Mouse (Mus musculus) liver, embryonic 12.5 days (tissue): ENCODE measurements around the gene Ap2b1. TPM values are rescaled to one million over a fixed set of nuclear protein-coding genes. Genes with fewer than 3 reads are reported as not detected.

Experiments
- ATAC-seq: fragments of 200-750 bp; cut with Nextera tagmentation; 2 replicates; pipeline ENCODE4 v1.8.0; 2017; ENCODE audit warnings: moderate number of reproducible peaks, mild to moderate bottlenecking, moderate library complexity
- H3K27ac ChIP-seq: fragments of 300-500 bp; sonication (generic); 2 replicates; pipeline ENCODE4 v1.5.1; 2016; ENCODE audit warnings: mild to moderate bottlenecking
- H3K27me3 ChIP-seq: fragments of 300-500 bp; sonication (generic); replicated peaks from 2 replicates; pipeline ENCODE4 v1.6.1; 2016; ENCODE audit warnings: mild to moderate bottlenecking, moderate library complexity
- H3K36me3 ChIP-seq: fragments of 300-500 bp; sonication (generic); 2 replicates; pipeline ENCODE4 v1.6.1; 2016; ENCODE audit warnings: mild to moderate bottlenecking, moderate library complexity
- H3K4me1 ChIP-seq: fragments of 300-500 bp; sonication (generic); 2 replicates; pipeline ENCODE4 v1.6.1; 2016
- H3K4me2 ChIP-seq: fragments of 300-500 bp; sonication (generic); 2 replicates; pipeline ENCODE4 v1.6.1; 2016; ENCODE audit warnings: mild to moderate bottlenecking, moderate library complexity
- H3K4me3 ChIP-seq: fragments of 300-500 bp; sonication (generic); 2 replicates; pipeline ENCODE4 v1.5.1; 2016; ENCODE audit warnings: mild to moderate bottlenecking, moderate library complexity
- H3K9ac ChIP-seq: fragments of 300-500 bp; sonication (generic); 2 replicates; pipeline ENCODE4 v1.6.1; 2016; ENCODE audit warnings: mild to moderate bottlenecking, moderate library complexity
- H3K9me3 ChIP-seq: fragments of 300-500 bp; sonication (generic); replicated peaks from 2 replicates; pipeline ENCODE4 v1.6.1; 2016; ENCODE audit warnings: mild to moderate bottlenecking, moderate library complexity
- WGBS: fragments of 180-500 bp; shearing (Covaris S2); methylation state at CpG from one replicate; pipeline ENCODE4 v1.1.7; 2016; ENCODE audit not compliant: insufficient replicate concordance; 5-methylcytosine and 5-hydroxymethylcytosine counted together
- polyA plus RNA-seq: library from polyadenylated mRNA; unstranded; fragments of >200 nt; fragmentation: Nextera tagmentation; extraction: Ambion mirVana; gene quantifications from 2 replicates; pipeline ENCODE4 v1.2.1, GENCODE M21; 2016

Ap2b1 gene
- polyA plus RNA-seq, 1 experiment from 2014 or later: 32.8 TPM

DNA sequence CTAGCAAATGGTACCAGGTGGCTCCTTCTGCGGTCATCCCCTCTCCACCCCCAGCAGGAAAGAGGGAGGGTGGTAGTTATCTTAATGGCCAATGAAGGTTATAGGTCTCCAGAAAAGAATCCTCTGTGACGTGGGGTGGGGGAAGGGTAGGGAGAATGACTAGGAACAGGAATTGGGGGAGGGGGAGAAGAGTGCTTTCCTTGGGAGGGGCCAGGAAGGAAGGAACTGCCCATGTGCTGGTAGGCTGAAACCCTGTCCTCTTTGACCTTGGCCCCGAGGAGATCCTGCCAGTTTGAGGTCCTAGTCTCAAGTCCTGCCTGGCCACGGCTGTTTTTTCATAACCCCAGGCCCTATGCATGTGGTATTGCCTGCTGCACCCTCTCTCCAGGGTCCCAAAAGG lies 150.5 kb downstream of the Ap2b1 start:
- H3K9me3 ChIP-seq: no peaks in the 10 kb centered on the region
- H3K27ac ChIP-seq: no peak overlapping the region
- no peak for ATAC-seq
- no peaks in the 10 kb centered on the region for H3K36me3 ChIP-seq
- H3K4me1 ChIP-seq: peaks cover 30% of the 10 kb centered on the region
- WGBS: 27% methylated on average over 4 of the region's 4 CpGs
- no peak overlapping the region for H3K4me2 ChIP-seq
- H3K27me3 ChIP-seq: peaks cover 64% of the 10 kb centered on the region
- H3K9ac ChIP-seq: no peak overlapping the region
- no peak overlapping the region for H3K4me3 ChIP-seq

DNA sequence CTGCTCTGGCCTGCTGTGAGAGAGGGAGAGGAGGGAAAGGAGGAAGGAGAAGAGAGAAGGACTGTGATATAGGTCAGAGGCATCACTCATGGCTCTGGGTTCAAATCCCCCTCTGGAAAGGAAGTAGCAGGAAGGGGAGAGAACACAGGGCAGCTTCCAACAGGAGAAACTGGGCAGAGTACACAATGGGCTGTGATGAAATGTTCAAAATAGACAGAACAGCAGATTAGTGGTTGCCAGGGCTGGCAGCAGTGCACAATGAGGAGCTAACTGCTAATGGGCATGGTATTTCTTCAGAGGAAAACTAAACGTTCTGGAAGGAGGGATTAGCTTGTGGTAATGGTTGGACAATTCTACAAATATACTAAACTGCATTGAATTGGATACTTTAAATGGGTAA lies 151.7 kb downstream of the Ap2b1 start:
- 31% methylated on average over 1 of the region's 1 CpGs for WGBS
- Histone ChIP-seq H3K36me3 (no peaks in the 10 kb centered on the region), H3K27me3 (peaks cover 52% of the 10 kb centered on the region), H3K4me3 (no peak overlapping the region), H3K27ac (no peak overlapping the region), H3K9me3 (no peaks in the 10 kb centered on the region), H3K4me1 (peaks cover 36% of the 10 kb centered on the region), H3K9ac (no peak overlapping the region), H3K4me2 (no peak overlapping the region)
- no peak for ATAC-seq

- no peak overlapping the region for H3K9ac ChIP-seq
- H3K27me3 ChIP-seq: peaks cover 49% of the 10 kb centered on the region
- no peaks in the 10 kb centered on the region for H3K9me3 ChIP-seq
- no peak overlapping the region for H3K27ac ChIP-seq
- ATAC-seq: no peak
- H3K4me1 ChIP-seq: peaks cover 43% of the 10 kb centered on the region
- no peaks in the 10 kb centered on the region for H3K36me3 ChIP-seq
- no peak overlapping the region for H3K4me3 ChIP-seq
- no peak overlapping the region for H3K4me2 ChIP-seq
- WGBS: 72% methylated on average over 10 of the region's 10 CpGs
Observed at GRCm38 (mm10) chr11:83451281-83451680, 152.5 kb downstream of the Ap2b1 start.

DNA sequence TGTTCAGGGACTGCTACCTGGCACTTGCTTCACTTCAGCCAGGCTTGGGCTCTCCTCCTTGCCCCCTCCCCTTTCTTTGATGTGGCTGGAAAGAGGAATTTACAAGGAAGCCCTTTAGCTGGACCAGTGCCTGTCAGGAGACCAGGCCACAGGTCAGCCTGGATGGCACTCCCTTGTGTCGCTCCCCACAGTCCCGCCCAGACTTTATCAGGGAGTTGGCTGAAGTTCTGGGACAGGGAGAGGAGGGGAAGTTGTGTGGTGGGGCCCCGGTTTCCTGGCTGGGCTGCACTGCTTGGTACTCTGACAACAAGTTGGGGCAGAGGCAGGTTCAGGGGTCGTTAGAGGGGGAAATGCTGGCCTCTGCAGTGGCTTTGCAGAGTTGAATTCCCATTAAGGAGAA lies 155.7 kb downstream of the Ap2b1 start:
- Histone ChIP-seq H3K4me2 (no peak overlapping the region), H3K36me3 (no peaks in the 10 kb centered on the region), H3K9me3 (no peaks in the 10 kb centered on the region), H3K9ac (no peak overlapping the region), H3K4me3 (no peak overlapping the region), H3K27ac (no peak overlapping the region), H3K27me3 (peaks cover 24% of the 10 kb centered on the region; the same call in 1 of the 2 replicates), H3K4me1 (peaks cover 30% of the 10 kb centered on the region)
- ATAC-seq: no peak
- WGBS: 8% methylated on average over 4 of the region's 4 CpGs

Other genes starting within 250 kb of the Ap2b1 start
- gene Slfn2, start 233.9 kb upstream of the Ap2b1 start, polyA plus RNA-seq: 3.5 and 3.6 TPM in 2 replicates
- 0.08 and 0.13 TPM in 2 replicates for gene Slfn1, start 182.2 kb upstream of the Ap2b1 start, polyA plus RNA-seq
- not detected in 2 replicates for gene Slfn4, start 123.8 kb upstream of the Ap2b1 start, polyA plus RNA-seq
- 0.97 and 1.3 TPM in 2 replicates for gene Slfn3, start 107.7 kb upstream of the Ap2b1 start, polyA plus RNA-seq
- gene Slfn14, start 12.3 kb upstream of the Ap2b1 start, polyA plus RNA-seq: 14.5 and 15.6 TPM in 2 replicates
- gene Pex12, start 3.6 kb downstream of the Ap2b1 start, polyA plus RNA-seq: 8.2 and 8.3 TPM in 2 replicates
- 0.57 and 0.99 TPM in 2 replicates for gene Rasl10b, start 110.1 kb downstream of the Ap2b1 start, polyA plus RNA-seq
- not detected in 2 replicates for gene Gas2l2, start 130.4 kb downstream of the Ap2b1 start, polyA plus RNA-seq
- 0.22 and 0.70 TPM in 2 replicates for gene 1700020L24Rik, start 138.7 kb downstream of the Ap2b1 start, polyA plus RNA-seq
- 0.24 and 0.31 TPM in 2 replicates for gene Mmp28, start 164.0 kb downstream of the Ap2b1 start, polyA plus RNA-seq
- gene Taf15, start 174.1 kb downstream of the Ap2b1 start, polyA plus RNA-seq: 5.7 and 6.1 TPM in 2 replicates
- gene Heatr9, start 223.2 kb downstream of the Ap2b1 start, polyA plus RNA-seq: not detected in 2 replicates
- 0.33 TPM in 1 of 2 replicates, not detected in the other for gene Ccl5, start 231.5 kb downstream of the Ap2b1 start, polyA plus RNA-seq